Mouse (Mus musculus) liver, adult 2 months (tissue): ENCODE data around the gene Tmem106a.
"Not testable (repeated sequence)": the region's sequence is repeated elsewhere in the genome, so short reads cannot be mapped to it uniquely, and the experiment has no call there.

ENCODE experiments used
- CTCF ChIP-seq: fragments of 200-500 bp; IDR thresholded peaks from 2 replicates; pipeline ENCODE4 v1.5.1; 2011; ENCODE audit warnings: low read depth, low read length, control low read depth
- POLR2A ChIP-seq: fragments of 200-500 bp; IDR thresholded peaks from 2 replicates; pipeline ENCODE4 v1.6.1; 2011; ENCODE audit warnings: low read length, control low read depth; ENCODE audit not compliant: insufficient read depth; ENCODE audit errors: extremely low read depth

DNA sequence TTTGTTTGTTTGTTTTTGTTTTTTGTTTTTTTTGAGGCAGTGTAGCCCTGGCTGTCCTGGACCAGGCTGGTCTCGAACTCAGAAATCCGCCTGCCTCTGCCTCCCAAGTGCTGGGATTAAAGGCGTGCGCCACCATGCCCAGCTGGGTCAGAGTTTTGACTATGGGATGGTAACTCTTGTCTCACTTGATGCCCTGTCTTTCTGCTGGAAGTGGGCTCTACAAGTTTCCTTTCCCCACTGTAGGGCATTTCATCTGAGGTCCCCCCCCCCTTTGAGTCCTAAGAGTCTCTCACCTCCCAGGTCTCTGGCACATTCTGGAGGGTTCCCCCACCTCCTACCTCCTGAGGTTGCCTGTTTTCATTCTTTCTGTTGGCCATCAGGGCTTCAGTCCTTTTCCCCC, 25.1 kb downstream of the Tmem106a start:
- not testable (repeated sequence) for TF ChIP-seq CTCF, POLR2A
